In the genomic region with DNA sequence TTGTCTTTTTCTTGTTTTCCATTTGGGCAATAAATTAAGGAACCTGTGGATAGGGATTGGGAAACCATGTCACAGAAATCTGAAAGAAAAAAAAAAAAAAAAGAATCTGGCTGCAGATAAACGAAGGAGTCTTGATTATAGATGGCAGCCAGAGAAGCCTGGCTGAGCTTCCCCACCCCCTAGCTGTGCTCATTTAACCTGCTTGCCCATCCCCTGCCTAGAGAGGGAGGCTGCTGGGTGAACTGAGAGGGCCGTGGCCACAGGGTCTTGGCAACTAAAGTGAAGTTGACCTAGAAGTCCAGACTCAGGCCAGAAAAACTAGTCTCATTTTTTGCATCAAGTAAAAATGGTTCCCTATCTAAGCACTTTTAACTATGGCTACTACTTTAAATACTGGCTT, we compare ENCODE assay signal across 8 mouse cellular contexts. TPM values are rescaled to one million over a fixed set of nuclear protein-coding genes. Genes with fewer than 3 reads are reported as not detected.
DNase-seq lines count a peak whose midpoint lies in the region; ATAC-seq and TF ChIP-seq lines count a peak whose summit lies in the region.

No protein-coding gene starts in this region.

- no peak for TF ChIP-seq EP300 in liver, embryonic 14.5 days (IDR thresholded peaks at IDR 0.05; ENCODE audit: low read depth)

- H3K4me1 ChIP-seq in hindbrain, embryonic 13.5 days (replicated peaks): peaks cover 42% of the 10 kb centered on the region
- peaks cover 16 to 25% of the 10 kb centered on the region in 2 experiments for H3K4me1 ChIP-seq in liver, embryonic 14.5 days (replicated peaks; ENCODE audit: control insufficient read depth in 2 of 2, insufficient read depth in 2 of 2, low read length in 1 of 2)

- no peaks in the 10 kb centered on the region for H3K27me3 ChIP-seq in hindbrain, embryonic 13.5 days
- no peaks in the 10 kb centered on the region for H3K27me3 ChIP-seq in liver, embryonic 14.5 days (ENCODE audit: control insufficient read depth, insufficient read depth, low read length)

- peak overlapping the region; percentile 63 for H3K4me3 ChIP-seq in hindbrain, embryonic 13.5 days
- peak overlapping the region; percentile 64 to 72 for H3K4me3 ChIP-seq in liver, embryonic 14.5 days (ENCODE audit: insufficient read depth in 1 of 2, low read depth in 2 of 2, low read length in 2 of 2)

- peak overlapping the region; percentile 98 for H3K27ac ChIP-seq in hindbrain, embryonic 13.5 days
- H3K27ac ChIP-seq in liver, embryonic 14.5 days: peak overlapping the region; percentile 70

- WGBS in hindbrain, embryonic 13.5 days: 0% methylated on average over 2 of the region's 2 CpGs
- WGBS in liver, embryonic 14.5 days (ENCODE audit: insufficient replicate concordance): 5% methylated on average over 2 of the region's 2 CpGs

- no peak for ATAC-seq in CD4-positive, CD25-positive, alpha-beta regulatory T cell, adult 4 months
- ATAC-seq in hindbrain, embryonic 13.5 days (ENCODE audit: low FRiP score): no peak
- no peak for ATAC-seq in liver, embryonic 14.5 days (ENCODE audit: insufficient read depth)

- peak; percentile 51 for DNase-seq in CD4-positive, CD25-positive, alpha-beta regulatory T cell, adult 2 months (ENCODE audit: low read depth, low spot score)
- DNase-seq in 3T3-L1 (ENCODE audit: low read depth, low spot score): peak; percentile 35
- peak; percentile 55 to 69 for DNase-seq in cerebellum, postnatal 25 days
- DNase-seq in liver, embryonic 14.5 days (ENCODE audit: low read depth in 3 of 3, low spot score in 3 of 3): no peak
- peak; percentile 34 for DNase-seq in thymus, postnatal 25 days
- DNase-seq in T-cell, adult 2 months (ENCODE audit: low spot score): no peak

- H3K9ac ChIP-seq in hindbrain, embryonic 13.5 days: peak overlapping the region; percentile 85
- H3K9ac ChIP-seq in liver, embryonic 14.5 days (replicated peaks): peak overlapping the region; percentile 65

- no peaks in the 10 kb centered on the region for H3K9me3 ChIP-seq in hindbrain, embryonic 13.5 days
- no peaks in the 10 kb centered on the region for H3K9me3 ChIP-seq in liver, embryonic 14.5 days (ENCODE audit: control insufficient read depth, low read length)

- no peak for TF ChIP-seq CTCF in liver, embryonic 14.5 days (IDR thresholded peaks at IDR 0.05; ENCODE audit: low read depth)

- peaks cover 56% of the 10 kb centered on the region for H3K36me3 ChIP-seq in hindbrain, embryonic 13.5 days
- H3K36me3 ChIP-seq in liver, embryonic 14.5 days (replicated peaks; ENCODE audit: control insufficient read depth, insufficient read depth, low read depth): peaks cover 49% of the 10 kb centered on the region

- peak overlapping the region; percentile 96 for H3K4me2 ChIP-seq in hindbrain, embryonic 13.5 days
- H3K4me2 ChIP-seq in liver, embryonic 14.5 days (ENCODE audit: low read depth): peak overlapping the region; percentile 68

RNA-seq across cellular contexts. Expression of a gene that starts 3.4 kb away (rescaled TPM):
- polyA plus RNA-seq in CD4-positive, CD25-positive, alpha-beta regulatory T cell, adult 4 months (2017; shearing (Covaris generic)): 1 to 10 TPM; 4.9 to 5.9 TPM
- 2.0 and 2.2 TPM in 2 replicates for polyA plus RNA-seq in hindbrain, embryonic 13.5 days (2015; fragmentation: Nextera tagmentation; extraction: Ambion mirVana)
- 0.13 and 0.19 TPM in 2 replicates for polyA plus RNA-seq in liver, embryonic 14.5 days (2012; rRNA removed)
- polyA plus RNA-seq in liver, embryonic 14.5 days (2014; fragmentation: Nextera tagmentation; extraction: Ambion mirVana): 0.44 and 0.61 TPM in 2 replicates

Comparison
In these comparisons a context has a peak if more than half of its experiments do, and no peak if none do; other contexts are left out.
1. DNase-seq: peak in CD4-positive, CD25-positive, alpha-beta regulatory T cell, adult 2 months (single experiment), 3T3-L1 (single experiment), cerebellum, postnatal 25 days (2 of 2) and thymus, postnatal 25 days (single experiment); none in liver, embryonic 14.5 days (0 of 3) and T-cell, adult 2 months (single experiment).